Mouse (Mus musculus) limb, embryonic 10.5 days (tissue): ENCODE results near the gene Hectd4. TPM values are rescaled to one million over a fixed set of nuclear protein-coding genes. Genes with fewer than 3 reads are reported as not detected.

Source experiments
- DNase-seq: peaks from one replicate; pipeline ENCODE4 v3.0.0-alpha.2; 2017; ENCODE audit warnings: low spot score
- H3K27ac ChIP-seq: fragments of 300-500 bp; sonication (generic); 2 replicates; pipeline ENCODE4 v1.5.1; 2016; ENCODE audit warnings: mild to moderate bottlenecking
- H3K27me3 ChIP-seq: fragments of 300-500 bp; sonication (generic); 2 replicates; pipeline ENCODE4 v1.6.1; 2016; ENCODE audit warnings: low read depth, mild to moderate bottlenecking; ENCODE audit not compliant: poor library complexity, severe bottlenecking
- H3K36me3 ChIP-seq: fragments of 300-500 bp; sonication (generic); 2 replicates; pipeline ENCODE4 v1.6.1; 2016; ENCODE audit warnings: mild to moderate bottlenecking, moderate library complexity
- H3K4me1 ChIP-seq: fragments of 300-500 bp; sonication (generic); 2 replicates; pipeline ENCODE4 v1.6.1; 2016
- H3K4me3 ChIP-seq: fragments of 300-500 bp; sonication (generic); 2 replicates; pipeline ENCODE4 v1.5.1; 2016; ENCODE audit warnings: mild to moderate bottlenecking, moderate library complexity
- H3K9me3 ChIP-seq: fragments of 300-500 bp; sonication (generic); replicated peaks from 2 replicates; pipeline ENCODE4 v1.6.1; 2016; ENCODE audit warnings: mild to moderate bottlenecking
- WGBS: fragments of 180-500 bp; shearing (Covaris S2); methylation state at CpG from one replicate; pipeline ENCODE4 v1.1.7; 2016; 5-methylcytosine and 5-hydroxymethylcytosine counted together
- polyA plus RNA-seq: library from polyadenylated mRNA; unstranded; fragments of >200 nt; fragmentation: Nextera tagmentation; extraction: Ambion mirVana; gene quantifications from 2 replicates; pipeline ENCODE4 v1.2.1, GENCODE M21; 2016

The Hectd4 gene
- polyA plus RNA-seq, 1 experiment from 2014 or later = 4.2 TPM

GRCm38 (mm10) chr5:121245201-121245600, 25.2 kb downstream of the Hectd4 start:
- Histone ChIP-seq H3K36me3 (no peaks in the 10 kb centered on the region), H3K4me1 (no peaks in the 10 kb centered on the region), H3K4me3 (no peak overlapping the region), H3K9me3 (no peaks in the 10 kb centered on the region), H3K27me3 (no peaks in the 10 kb centered on the region), H3K27ac (no peak overlapping the region)
- DNase-seq = no peak
- 91% methylated on average over 7 of the region's 7 CpGs for WGBS

DNA sequence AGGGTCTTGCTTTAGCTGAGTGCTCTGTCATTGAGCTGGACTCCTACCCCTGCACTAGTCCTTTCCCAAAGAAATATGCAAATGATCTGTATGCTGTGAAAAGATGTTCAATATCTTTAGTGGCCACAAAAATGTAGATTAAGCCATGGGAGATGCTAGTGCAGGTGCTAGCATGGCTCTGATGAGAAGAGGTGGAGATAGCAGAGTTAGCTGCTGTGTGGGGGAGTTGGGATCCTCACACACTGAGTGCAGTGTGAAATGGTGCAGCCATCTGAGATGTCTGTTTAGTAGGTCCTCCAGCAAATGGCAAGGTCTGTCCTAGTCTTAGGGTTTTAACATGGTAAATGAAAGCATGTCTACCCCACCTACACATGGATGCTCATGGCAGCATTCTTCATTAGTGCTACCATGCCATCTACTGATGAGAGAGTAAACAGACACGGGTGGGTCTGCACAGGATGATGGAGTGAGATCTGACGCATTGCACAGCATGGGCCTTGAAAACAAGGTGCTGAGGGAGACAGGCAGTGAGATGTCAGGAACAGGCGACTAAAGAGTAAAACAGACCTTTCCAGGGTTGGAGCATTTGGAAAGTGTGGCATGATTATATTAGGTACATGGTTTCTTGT, 28.9 kb downstream of the Hectd4 start:
- DNase-seq = no peak
- Histone ChIP-seq H3K36me3 (peaks cover 2% of the 10 kb centered on the region), H3K9me3 (no peaks in the 10 kb centered on the region), H3K27me3 (no peaks in the 10 kb centered on the region), H3K4me3 (no peak overlapping the region), H3K4me1 (0 out of 2 replicates have a peak, but pooled peaks cover 4% of the 10 kb centered on the region), H3K27ac (no peak overlapping the region)
- 79% methylated on average over 3 of the region's 3 CpGs for WGBS

DNA sequence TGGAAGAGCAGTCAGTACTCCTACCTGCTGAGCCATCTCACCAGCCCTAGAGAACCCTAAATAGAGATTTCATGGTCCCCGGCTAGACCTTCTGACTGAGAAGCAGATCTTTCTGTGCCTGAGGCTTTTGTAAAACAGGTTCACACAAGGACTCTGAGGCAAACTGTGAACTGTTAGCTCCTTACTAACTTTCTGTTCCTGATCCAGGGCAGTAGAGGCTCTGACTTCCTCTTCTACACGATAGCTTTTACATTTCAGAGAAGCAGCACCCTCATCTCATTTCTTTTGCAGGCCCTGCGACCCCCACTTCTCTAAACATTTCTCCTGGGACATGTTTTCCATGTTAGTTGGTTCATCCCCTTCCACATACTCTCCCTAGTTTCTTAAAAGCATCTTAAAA, 29.7 kb downstream of the Hectd4 start:
- no peaks in the 10 kb centered on the region for H3K27me3 ChIP-seq
- peaks cover 10% of the 10 kb centered on the region for H3K36me3 ChIP-seq
- 93% methylated on average over 3 of the region's 3 CpGs for WGBS
- H3K9me3 ChIP-seq = no peaks in the 10 kb centered on the region
- no peak overlapping the region for H3K4me3 ChIP-seq
- H3K4me1 ChIP-seq = 0 out of 2 replicates have a peak, but pooled peaks cover 4% of the 10 kb centered on the region
- no peak overlapping the region for H3K27ac ChIP-seq
- DNase-seq = no peak

DNA sequence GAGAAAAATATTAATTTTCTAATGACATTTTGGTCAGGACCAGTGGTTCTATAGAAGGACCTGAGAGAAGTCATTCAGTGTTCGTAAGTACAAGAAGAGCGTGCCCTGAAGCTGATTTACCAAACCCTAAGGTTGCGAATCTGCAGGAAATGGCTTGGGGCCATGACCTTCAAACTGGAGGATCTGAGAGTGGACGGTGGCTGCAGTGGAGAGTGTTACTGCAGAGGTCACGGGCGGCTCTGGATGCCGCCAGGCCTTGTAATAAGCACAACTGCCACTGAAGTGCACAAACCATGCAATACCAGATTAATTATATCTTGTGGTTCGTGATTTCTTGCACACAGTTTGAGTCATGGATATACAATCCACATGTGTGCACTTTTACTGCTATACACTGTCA, 31.8 kb downstream of the Hectd4 start:
- Histone ChIP-seq H3K9me3 (no peaks in the 10 kb centered on the region), H3K4me1 (0 out of 2 replicates have a peak, but pooled peaks cover 4% of the 10 kb centered on the region), H3K27ac (no peak overlapping the region), H3K27me3 (no peaks in the 10 kb centered on the region), H3K4me3 (no peak overlapping the region), H3K36me3 (peaks cover 22% of the 10 kb centered on the region)
- no peak for DNase-seq
- WGBS = 61% methylated on average over 8 of the region's 8 CpGs

DNA sequence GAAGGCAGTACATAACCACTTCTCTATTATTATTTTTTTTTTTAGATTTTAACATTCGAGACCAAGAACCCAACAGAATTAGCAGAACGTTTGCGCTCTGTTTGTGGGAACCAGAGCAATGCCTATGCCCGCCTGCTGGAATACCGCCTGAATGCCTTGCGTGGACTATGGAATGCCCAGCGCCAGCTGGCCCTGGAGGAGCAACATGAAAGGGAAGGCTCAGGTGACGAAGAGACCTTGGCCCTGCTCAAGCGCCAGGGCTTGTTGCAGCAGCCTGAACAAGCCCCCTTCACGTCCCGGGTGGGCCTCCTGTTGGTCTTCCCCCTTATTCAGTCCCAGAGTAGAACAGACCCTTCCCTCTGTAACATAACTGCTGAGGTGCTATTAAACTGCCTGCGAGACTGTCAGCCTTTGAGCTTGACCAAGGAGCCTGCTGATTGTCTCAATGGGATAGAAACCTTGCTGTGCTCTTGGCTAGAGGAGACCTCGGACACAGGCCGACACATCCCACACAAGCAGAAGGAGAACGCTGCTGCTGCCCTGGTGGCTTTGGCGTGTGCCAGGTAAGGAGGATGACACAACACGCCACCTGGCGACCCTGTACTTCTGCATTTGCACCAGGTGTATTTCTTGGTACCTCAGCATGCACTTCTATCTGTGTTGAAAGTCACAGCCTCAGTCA, 33.9 kb downstream of the Hectd4 start:
- WGBS = 90% methylated on average over 18 of the region's 18 CpGs
- no peaks in the 10 kb centered on the region for H3K9me3 ChIP-seq
- peaks cover 38% of the 10 kb centered on the region for H3K36me3 ChIP-seq
- no peak overlapping the region for H3K4me3 ChIP-seq
- H3K4me1 ChIP-seq = 0 out of 2 replicates have a peak, but pooled peaks cover 4% of the 10 kb centered on the region
- H3K27ac ChIP-seq = no peak overlapping the region
- DNase-seq = no peak
- no peaks in the 10 kb centered on the region for H3K27me3 ChIP-seq

DNA sequence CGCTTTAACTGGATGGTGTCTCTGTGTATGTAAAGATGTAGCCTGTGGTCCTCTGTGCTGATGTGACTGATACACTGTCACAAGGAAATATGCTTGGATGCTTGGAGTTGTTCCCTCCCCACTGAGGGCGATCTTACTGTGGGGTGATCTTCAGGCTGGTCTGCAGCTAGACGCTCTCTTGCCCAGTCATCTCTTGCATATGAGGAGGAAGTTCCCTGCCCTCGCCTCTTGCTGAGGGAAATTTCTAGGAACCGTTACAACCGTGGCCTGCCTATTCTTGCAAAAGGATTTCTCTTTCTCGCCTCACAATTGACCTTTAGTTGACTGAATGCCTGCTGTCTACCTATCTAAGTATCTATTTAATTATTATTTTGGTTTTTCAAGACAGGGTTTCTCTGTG, 35.0 kb downstream of the Hectd4 start:
- H3K36me3 ChIP-seq = peaks cover 41% of the 10 kb centered on the region
- no peak overlapping the region for H3K4me3 ChIP-seq
- no peak overlapping the region for H3K27ac ChIP-seq
- 0 out of 2 replicates have a peak, but pooled peaks cover 4% of the 10 kb centered on the region for H3K4me1 ChIP-seq
- DNase-seq = no peak
- H3K27me3 ChIP-seq = no peaks in the 10 kb centered on the region
- no peaks in the 10 kb centered on the region for H3K9me3 ChIP-seq
- 93% methylated on average over 7 of the region's 7 CpGs for WGBS

- peaks cover 55% of the 10 kb centered on the region for H3K36me3 ChIP-seq
- H3K4me1 ChIP-seq = no peaks in the 10 kb centered on the region
- no peak for DNase-seq
- H3K27ac ChIP-seq = no peak overlapping the region
- H3K9me3 ChIP-seq = no peaks in the 10 kb centered on the region
- no peak overlapping the region for H3K4me3 ChIP-seq
- 91% methylated on average over 3 of the region's 3 CpGs for WGBS
- H3K27me3 ChIP-seq = no peaks in the 10 kb centered on the region
These were observed 41.8 kb downstream of the Hectd4 start for GRCm38 (mm10) chr5:121261806-121262205.

DNA sequence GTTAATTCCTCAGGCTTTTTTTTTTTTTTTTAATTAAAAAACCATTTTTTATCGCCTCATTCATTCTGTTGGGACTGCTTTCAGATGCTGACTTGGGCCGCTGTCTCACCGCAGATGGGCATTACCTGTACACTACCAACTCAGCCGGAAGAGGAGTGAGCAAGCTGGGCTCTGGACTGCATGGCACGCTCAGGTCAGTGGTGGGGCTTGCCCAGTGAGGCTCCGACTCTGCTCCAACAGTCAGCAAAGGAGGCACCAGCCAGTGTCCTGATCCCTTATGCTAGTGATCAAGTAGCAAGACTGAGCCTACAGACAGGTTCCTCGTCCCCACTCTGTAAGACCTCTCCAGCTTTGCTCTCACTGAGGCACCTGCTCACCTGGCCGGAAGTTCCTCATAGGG, 42.4 kb downstream of the Hectd4 start:
- no peak for DNase-seq
- Histone ChIP-seq H3K27me3 (no peaks in the 10 kb centered on the region), H3K4me1 (no peaks in the 10 kb centered on the region), H3K9me3 (no peaks in the 10 kb centered on the region), H3K27ac (no peak overlapping the region), H3K4me3 (no peak overlapping the region), H3K36me3 (peaks cover 50% of the 10 kb centered on the region)
- 93% methylated on average over 8 of the region's 8 CpGs for WGBS

DNA sequence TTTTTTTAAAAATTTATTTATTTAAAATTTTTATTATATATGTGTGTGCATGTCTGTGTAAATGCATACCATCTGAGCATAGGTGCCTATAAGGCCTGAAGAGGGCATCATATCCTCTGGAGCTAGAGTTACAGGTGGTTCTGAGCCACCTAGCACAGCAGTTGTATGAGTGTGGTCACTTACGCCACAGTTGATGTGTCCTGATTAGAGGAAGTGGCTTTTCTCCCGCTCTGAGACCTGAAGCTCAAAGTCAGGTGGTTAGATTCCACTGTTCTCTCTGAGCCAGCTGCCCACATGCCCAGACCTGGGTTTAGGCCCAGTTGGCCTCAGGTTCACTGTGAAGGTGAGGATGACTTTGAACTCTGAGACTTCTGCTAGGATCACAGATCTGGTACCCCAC, 44.6 kb downstream of the Hectd4 start:
- no peak overlapping the region for H3K27ac ChIP-seq
- H3K4me1 ChIP-seq = no peaks in the 10 kb centered on the region
- peaks cover 61% of the 10 kb centered on the region for H3K36me3 ChIP-seq
- 94% methylated on average over 2 of the region's 2 CpGs for WGBS
- no peaks in the 10 kb centered on the region for H3K9me3 ChIP-seq
- DNase-seq = no peak
- H3K4me3 ChIP-seq = no peak overlapping the region
- no peaks in the 10 kb centered on the region for H3K27me3 ChIP-seq

GRCm38 (mm10) chr5:121266741-121267382, 46.8 kb downstream of the Hectd4 start:
- Histone ChIP-seq H3K27ac (no peak overlapping the region), H3K27me3 (no peaks in the 10 kb centered on the region), H3K36me3 (peaks cover 64% of the 10 kb centered on the region), H3K4me1 (no peaks in the 10 kb centered on the region), H3K9me3 (no peaks in the 10 kb centered on the region), H3K4me3 (no peak overlapping the region)
- WGBS = 90% methylated on average over 7 of the region's 7 CpGs
- DNase-seq = no peak

GRCm38 (mm10) chr5:121271046-121271445, 51.0 kb downstream of the Hectd4 start:
- 91% methylated on average over 7 of the region's 7 CpGs for WGBS
- Histone ChIP-seq H3K4me3 (no peak overlapping the region), H3K36me3 (peaks cover 70% of the 10 kb centered on the region), H3K4me1 (no peaks in the 10 kb centered on the region), H3K9me3 (no peaks in the 10 kb centered on the region), H3K27ac (no peak overlapping the region), H3K27me3 (no peaks in the 10 kb centered on the region)
- DNase-seq = no peak

- WGBS = 86% methylated on average over 1 of the region's 1 CpGs
- H3K27ac ChIP-seq = no peak overlapping the region
- no peaks in the 10 kb centered on the region for H3K4me1 ChIP-seq
- H3K4me3 ChIP-seq = no peak overlapping the region
- H3K9me3 ChIP-seq = no peaks in the 10 kb centered on the region
- no peaks in the 10 kb centered on the region for H3K27me3 ChIP-seq
- no peak for DNase-seq
- H3K36me3 ChIP-seq = peaks cover 70% of the 10 kb centered on the region
These were observed 56.8 kb downstream of the Hectd4 start for GRCm38 (mm10) chr5:121276808-121277207.

- no peaks in the 10 kb centered on the region for H3K27me3 ChIP-seq
- H3K4me3 ChIP-seq = no peak overlapping the region
- 93% methylated on average over 4 of the region's 4 CpGs for WGBS
- no peaks in the 10 kb centered on the region for H3K4me1 ChIP-seq
- DNase-seq = no peak
- H3K36me3 ChIP-seq = peaks cover 63% of the 10 kb centered on the region
- no peaks in the 10 kb centered on the region for H3K9me3 ChIP-seq
- no peak overlapping the region for H3K27ac ChIP-seq
These were observed 60.4 kb downstream of the Hectd4 start for GRCm38 (mm10) chr5:121280456-121280855.
